Mouse (Mus musculus) forelimb bud, embryonic 11.5 days (tissue): ENCODE results near the gene Prn.

Experiments used
- DNase-seq: peaks from one replicate; pipeline ENCODE4 v3.0.0-alpha.2; 2012; ENCODE audit warnings: low read depth, low spot score

The Prn gene

GRCm38 (mm10) chr2:131909683-131910572 is at the start of gene Prn, which contains the start of gene Prnp:
Gene Prn, plus strand, starts transcription at chr2:131909957.
Gene Prnp, plus strand, starts transcription at chr2:131909928.
- peak; percentile 79 for DNase-seq

- DNase-seq = no peak
Observed at GRCm38 (mm10) chr2:131862617-131863275, 47.0 kb upstream of the Prn start.

- DNase-seq = no peak
Observed at GRCm38 (mm10) chr2:131863472-131863871, 46.3 kb upstream of the Prn start.

GRCm38 (mm10) chr2:131864262-131864796 is 45.4 kb upstream of the Prn start:
- DNase-seq = no peak

DNA sequence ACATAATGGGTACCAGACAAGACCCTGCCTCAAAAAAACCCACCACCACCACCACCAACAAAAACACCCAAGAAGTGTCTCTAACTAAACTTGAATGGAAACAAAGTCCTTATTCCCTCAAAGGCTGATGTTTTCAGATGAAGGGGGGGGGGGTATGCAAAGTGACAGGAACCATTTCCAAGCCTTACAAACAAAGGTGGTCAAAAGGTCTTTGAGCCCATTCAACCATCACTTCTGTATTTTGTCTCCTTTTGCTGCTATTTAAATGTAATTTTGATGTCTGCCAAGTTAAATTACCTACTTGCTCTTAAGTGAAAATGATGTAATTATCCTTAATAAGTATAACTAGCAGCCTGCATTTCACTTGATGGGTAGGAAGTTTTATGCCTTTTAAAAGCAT is 43.1 kb upstream of the Prn start:
- DNase-seq = no peak

- no peak for DNase-seq
Observed at GRCm38 (mm10) chr2:131868983-131869382, 40.8 kb upstream of the Prn start.

- no peak for DNase-seq
Observed at GRCm38 (mm10) chr2:131873376-131873775, 36.4 kb upstream of the Prn start.

DNA sequence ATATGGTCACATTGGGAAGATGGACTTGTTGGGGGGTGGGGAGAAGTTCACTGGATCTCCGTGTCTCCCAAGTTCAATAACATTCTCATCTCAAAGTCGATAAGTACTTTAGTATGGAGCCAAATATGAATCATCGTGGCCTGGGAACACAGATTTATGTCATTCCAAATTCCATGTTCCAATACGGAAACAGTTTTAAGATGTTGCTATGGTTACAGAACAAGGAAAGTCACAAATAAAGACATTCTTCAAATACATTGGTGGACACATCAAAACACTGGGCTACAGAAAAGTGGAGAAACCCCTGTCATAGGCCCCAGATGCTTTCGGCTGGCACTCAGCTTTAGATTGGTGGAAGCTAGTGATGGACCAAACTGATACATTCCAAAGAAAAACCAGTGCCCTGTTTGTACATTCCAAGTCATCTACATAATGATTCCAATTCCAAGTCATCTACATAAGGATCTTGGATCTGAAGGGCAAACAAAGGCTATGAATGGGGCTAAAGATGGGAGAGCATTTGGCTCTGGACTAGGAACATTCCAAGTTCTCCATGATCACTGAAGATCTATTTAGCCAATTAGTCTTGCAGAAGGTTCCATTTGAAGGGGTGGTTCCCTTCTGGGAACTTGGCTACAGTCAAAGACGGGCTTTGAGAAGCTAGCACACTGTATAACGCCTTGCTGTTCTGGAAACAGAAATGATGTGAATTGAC is 33.0 kb upstream of the Prn start:
- DNase-seq = no peak

GRCm38 (mm10) chr2:131881766-131882165 is 28.0 kb upstream of the Prn start:
- DNase-seq = no peak

GRCm38 (mm10) chr2:131883136-131883535 is 26.6 kb upstream of the Prn start:
- DNase-seq = no peak

DNA sequence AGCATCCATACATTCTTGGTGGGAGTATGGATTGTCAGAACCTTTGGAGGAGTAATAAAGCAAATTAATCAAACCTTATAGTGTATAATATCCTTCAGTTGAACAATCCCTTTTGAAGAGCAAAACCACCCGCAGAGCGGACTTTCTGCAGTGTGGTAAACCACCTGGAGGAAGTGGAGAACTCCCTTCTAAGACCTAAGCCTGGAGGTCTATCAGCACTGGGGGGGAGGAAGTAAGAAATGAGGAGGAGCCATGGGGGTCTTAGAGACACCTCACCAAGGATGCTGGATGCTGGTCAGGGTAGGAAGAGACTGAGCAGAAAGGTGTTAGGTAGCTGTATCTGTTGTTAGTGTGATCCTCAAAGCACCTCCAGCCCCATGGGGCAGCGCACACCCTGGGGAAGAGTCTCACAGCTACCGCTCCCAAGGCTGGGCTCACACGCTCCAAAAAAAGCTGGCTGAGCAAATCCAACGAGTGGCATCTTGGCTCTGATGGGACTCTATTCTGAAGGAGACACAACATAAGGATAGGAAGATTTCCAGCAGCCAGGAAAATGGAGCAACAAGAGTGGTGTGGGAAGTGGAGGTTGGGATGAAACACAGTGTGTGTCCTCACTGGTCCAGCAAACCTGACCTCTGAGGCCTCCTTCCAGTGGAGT is 23.1 kb upstream of the Prn start:
- DNase-seq = no peak

- DNase-seq = no peak
Observed at GRCm38 (mm10) chr2:131888233-131888632, 21.5 kb upstream of the Prn start.

- no peak for DNase-seq
Observed at GRCm38 (mm10) chr2:131892534-131892933, 17.2 kb upstream of the Prn start.

- DNase-seq = no peak
Observed at GRCm38 (mm10) chr2:131895106-131895505, 14.7 kb upstream of the Prn start.

DNA sequence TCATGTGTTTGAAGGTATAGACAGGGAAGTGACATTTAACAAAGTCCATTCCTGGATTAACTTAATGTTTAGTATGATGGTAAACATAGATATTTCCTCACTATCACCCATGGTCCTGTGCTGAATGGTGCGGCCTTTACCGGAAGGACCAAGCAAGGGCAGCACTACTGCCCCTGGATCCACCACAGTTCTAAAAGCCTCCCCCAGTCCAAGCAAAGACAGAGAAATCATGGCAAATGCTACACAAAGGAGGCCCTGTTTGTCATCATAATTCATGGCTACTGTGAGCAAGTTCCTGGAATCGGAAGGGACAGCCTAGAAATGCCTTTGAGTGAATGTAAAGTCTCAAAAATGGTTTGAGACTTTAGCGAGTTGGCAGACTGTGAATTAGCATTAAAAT is 13.7 kb upstream of the Prn start:
- no peak for DNase-seq

DNA sequence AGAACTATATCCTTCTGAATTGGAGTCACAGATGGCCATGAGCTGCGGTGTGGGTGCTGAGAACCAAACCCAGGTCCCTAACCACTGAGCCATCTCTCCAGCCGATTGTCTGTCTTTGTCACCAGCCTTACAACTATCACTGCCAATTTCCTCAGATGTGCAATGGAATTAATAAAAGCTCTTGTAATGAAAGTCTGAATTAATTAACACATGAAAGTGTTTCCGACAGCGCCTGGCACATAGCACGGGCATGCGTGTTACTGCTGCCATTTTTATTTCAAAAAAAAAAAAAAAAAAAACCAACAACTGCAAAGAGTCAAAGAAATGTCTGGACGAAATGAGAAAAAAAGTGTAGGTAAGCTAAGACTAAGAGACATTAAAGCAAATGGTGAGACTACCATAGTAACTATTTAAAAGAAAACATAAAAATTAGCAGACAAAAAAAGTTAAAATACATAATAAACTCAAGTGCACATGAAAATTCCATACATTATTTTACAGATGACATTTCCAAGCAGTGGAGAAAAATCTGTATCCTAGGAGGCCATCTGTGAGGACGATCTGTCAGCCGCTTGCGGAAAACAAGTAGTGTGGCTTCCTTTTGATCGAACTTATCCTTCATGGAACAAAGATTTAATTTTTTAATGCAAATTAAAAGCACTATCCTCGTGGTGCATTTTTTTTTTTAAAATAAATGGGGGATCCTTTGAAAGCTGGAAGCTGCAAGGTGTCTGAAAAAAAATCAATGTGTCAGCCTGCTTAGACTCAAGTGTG is 12.2 kb upstream of the Prn start:
- DNase-seq = no peak

- no peak for DNase-seq
Observed at GRCm38 (mm10) chr2:131902423-131902822, 7.3 kb upstream of the Prn start.

GRCm38 (mm10) chr2:131902867-131903266 is 6.9 kb upstream of the Prn start:
- DNase-seq = no peak

DNA sequence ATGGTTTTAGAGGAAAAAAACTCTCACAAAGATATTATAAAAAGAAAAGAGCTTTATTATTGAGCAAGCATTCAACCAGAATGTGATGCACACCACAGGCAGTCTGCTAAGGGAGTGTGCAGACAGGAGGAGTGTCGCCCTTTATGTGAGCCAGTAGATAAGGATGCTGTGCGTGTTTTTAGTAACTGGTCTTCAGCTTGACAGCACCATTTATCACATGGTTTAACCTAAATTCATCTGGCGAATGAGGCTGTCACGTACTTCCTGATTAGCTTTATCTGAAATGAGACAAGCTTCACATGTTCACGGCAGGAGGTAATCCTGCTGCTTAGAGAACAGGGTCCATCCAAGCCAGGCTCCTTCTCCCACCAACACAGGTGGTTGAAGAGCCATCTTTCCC is 4.7 kb upstream of the Prn start:
- DNase-seq = no peak

DNA sequence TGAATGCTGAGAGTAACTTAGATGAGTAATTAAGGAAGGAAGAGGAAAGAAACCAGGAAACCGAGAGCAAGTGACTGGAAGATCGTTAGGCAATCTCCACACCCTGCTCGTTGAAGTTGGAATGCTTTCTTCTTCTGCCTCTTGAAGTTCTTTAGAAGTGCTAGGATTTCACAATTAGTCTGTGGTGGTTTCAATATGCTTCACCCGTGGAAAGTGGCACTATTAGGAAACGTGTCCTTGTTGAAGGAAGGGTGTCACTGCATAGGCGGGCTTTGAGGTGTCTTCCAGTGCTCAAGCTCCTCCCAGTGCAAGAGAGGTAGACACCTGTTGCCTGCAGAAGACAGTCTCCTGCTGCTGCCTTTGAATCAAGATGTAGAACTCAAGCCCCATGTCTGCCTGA is 4.0 kb upstream of the Prn start:
- no peak for DNase-seq

GRCm38 (mm10) chr2:131906266-131906665 is 3.5 kb upstream of the Prn start:
- DNase-seq = no peak
